Mouse (Mus musculus) hindbrain, postnatal 0 days (tissue): ENCODE data around the gene Tle6. TPM values are rescaled to one million over a fixed set of nuclear protein-coding genes. Genes with fewer than 3 reads are reported as not detected.

Experiments used
- ATAC-seq: fragments of 200-750 bp; cut with Nextera tagmentation; 2 replicates; pipeline ENCODE4 v1.8.0; 2017; ENCODE audit warnings: mild to moderate bottlenecking, moderate TSS enrichment, moderate library complexity
- DNase-seq: peaks from one replicate; pipeline ENCODE4 v3.0.0-alpha.2; 2015; ENCODE audit warnings: low spot score
- H3K27ac ChIP-seq: fragments of 300-500 bp; sonication (generic); 2 replicates; pipeline ENCODE4 v1.5.1; 2014; ENCODE audit warnings: mild to moderate bottlenecking
- H3K27me3 ChIP-seq: fragments of 300-500 bp; sonication (generic); 2 replicates; pipeline ENCODE4 v1.6.1; 2014; ENCODE audit warnings: low read length, mixed read lengths; ENCODE audit not compliant: insufficient read depth
- H3K36me3 ChIP-seq: fragments of 300-500 bp; sonication (generic); 2 replicates; pipeline ENCODE4 v1.6.1; 2014; ENCODE audit warnings: low read length, mixed read lengths; ENCODE audit not compliant: insufficient read depth
- H3K4me1 ChIP-seq: fragments of 300-500 bp; sonication (generic); 2 replicates; pipeline ENCODE4 v1.6.1; 2014; ENCODE audit warnings: antibody characterized with exemption, low read length, mixed read lengths; ENCODE audit not compliant: insufficient read depth
- H3K4me2 ChIP-seq: fragments of 300-500 bp; sonication (generic); 2 replicates; pipeline ENCODE4 v1.6.1; 2014; ENCODE audit warnings: low read depth, mild to moderate bottlenecking, low read length, moderate library complexity, mixed read lengths
- H3K4me3 ChIP-seq: fragments of 300-500 bp; sonication (generic); 2 replicates; pipeline ENCODE4 v1.5.1; 2014; ENCODE audit warnings: low read length
- H3K9ac ChIP-seq: fragments of 300-500 bp; sonication (generic); replicated peaks from 2 replicates; pipeline ENCODE4 v1.6.1; 2014; ENCODE audit warnings: mild to moderate bottlenecking, low read length, moderate library complexity, mixed read lengths
- H3K9me3 ChIP-seq: fragments of 300-500 bp; sonication (generic); 2 replicates; pipeline ENCODE4 v1.6.1; 2016; ENCODE audit warnings: low read length, mixed read lengths
- CTCF ChIP-seq: IDR thresholded peaks from 2 replicates; pipeline ENCODE4 v1.5.1; 2016; ENCODE audit warnings: antibody characterized with exemption, control low read depth, low read depth
- WGBS: fragments of 180-500 bp; shearing (Covaris S2); extraction: QIAGEN DNeasy Blood & Tissue Kit; methylation state at CpG from one replicate; pipeline ENCODE4 v1.1.7; 2014; 5-methylcytosine and 5-hydroxymethylcytosine counted together
- polyA plus RNA-seq: library from polyadenylated mRNA; unstranded; fragments of >200 nt; fragmentation: Nextera tagmentation; extraction: Ambion mirVana; gene quantifications from 2 replicates; pipeline ENCODE4 v1.2.1, GENCODE M21; 2015
- total RNA-seq: library from RNA; depleted of rRNA; stranded (reverse); fragments of >200 nt; gene quantifications from 2 replicates; pipeline ENCODE4 v1.2.3, GENCODE M21; 2014

The Tle6 gene
- total and polyA plus RNA-seq, 2 experiments from 2014 or later, result 5.4 to 6.2 TPM

GRCm38 (mm10) chr10:81636338-81636737 lies 35.5 kb upstream of the Tle6 start:
- WGBS, result 16% methylated on average over 8 of the region's 8 CpGs
- Histone ChIP-seq H3K9me3 (no peaks in the 10 kb centered on the region), H3K4me2 (no peak overlapping the region), H3K27me3 (no peaks in the 10 kb centered on the region), H3K27ac (no peak overlapping the region), H3K36me3 (no peaks in the 10 kb centered on the region), H3K9ac (no peak overlapping the region), H3K4me1 (no peaks in the 10 kb centered on the region), H3K4me3 (no peak overlapping the region)
- ATAC-seq (no peak), DNase-seq (no peak)
- TF ChIP-seq CTCF, result no peak

GRCm38 (mm10) chr10:81633253-81634099 lies 32.6 kb upstream of the Tle6 start:
- no peak for TF ChIP-seq CTCF
- 0 out of 2 replicates have a peak, but pooled peaks cover 3% of the 10 kb centered on the region for H3K27me3 ChIP-seq
- peak overlapping the region; percentile 66 for H3K27ac ChIP-seq
- H3K4me3 ChIP-seq, result peak overlapping the region; percentile 44
- DNase-seq (peak; percentile 85), ATAC-seq (peak; percentile 92)
- H3K4me1 ChIP-seq, result no peaks in the 10 kb centered on the region
- H3K4me2 ChIP-seq, result peak overlapping the region; percentile 80
- no peaks in the 10 kb centered on the region for H3K9me3 ChIP-seq
- H3K9ac ChIP-seq, result peak overlapping the region; percentile 59
- WGBS, result 4% methylated on average over 36 of the region's 37 CpGs
- no peaks in the 10 kb centered on the region for H3K36me3 ChIP-seq

GRCm38 (mm10) chr10:81628390-81628789 lies 27.5 kb upstream of the Tle6 start, which contains the start of gene Ankrd24:
TSS of gene Ankrd24 (plus strand) at chr10:81628540.
- Histone ChIP-seq H3K9me3 (no peaks in the 10 kb centered on the region), H3K27me3 (0 out of 2 replicates have a peak, but pooled peaks cover 3% of the 10 kb centered on the region), H3K9ac (peak within 1 kb of the TSS; percentile 86), H3K36me3 (peaks cover 17% of the 10 kb centered on the region), H3K4me3 (peak within 1 kb of the TSS; percentile 74), H3K27ac (peak within 1 kb of the TSS; percentile 84), H3K4me2 (peak within 1 kb of the TSS; percentile 94), H3K4me1 (peaks cover 11% of the 10 kb centered on the region)
- ATAC-seq, result no peak
- DNase-seq, result no peak
- 84% methylated on average over 16 of the region's 16 CpGs for WGBS
- no peak for TF ChIP-seq CTCF

GRCm38 (mm10) chr10:81627836-81628220 lies 27.0 kb upstream of the Tle6 start:
- DNase-seq (no peak), ATAC-seq (peak; percentile 16; the same call in 1 of the 2 replicates)
- WGBS, result 53% methylated on average over 7 of the region's 7 CpGs
- peak overlapping the region; percentile 94 for H3K4me2 ChIP-seq
- H3K27ac ChIP-seq, result peak overlapping the region; percentile 84
- peak overlapping the region; percentile 86 for H3K9ac ChIP-seq
- peaks cover 17% of the 10 kb centered on the region for H3K36me3 ChIP-seq
- H3K4me1 ChIP-seq, result peaks cover 11% of the 10 kb centered on the region
- no peak for TF ChIP-seq CTCF
- no peaks in the 10 kb centered on the region for H3K9me3 ChIP-seq
- H3K4me3 ChIP-seq, result peak overlapping the region; percentile 74
- 0 out of 2 replicates have a peak, but pooled peaks cover 3% of the 10 kb centered on the region for H3K27me3 ChIP-seq

- H3K27ac ChIP-seq, result peak within 1 kb of the TSS; percentile 84
- 5% methylated on average over 40 of the region's 40 CpGs for WGBS
- H3K4me1 ChIP-seq, result peaks cover 11% of the 10 kb centered on the region
- peak within 1 kb of the TSS; percentile 74 for H3K4me3 ChIP-seq
- ATAC-seq (peak; percentile 87), DNase-seq (peak; percentile 97)
- H3K36me3 ChIP-seq, result peaks cover 17% of the 10 kb centered on the region
- H3K9ac ChIP-seq, result peak within 1 kb of the TSS; percentile 86
- H3K27me3 ChIP-seq, result 0 out of 2 replicates have a peak, but pooled peaks cover 3% of the 10 kb centered on the region
- H3K4me2 ChIP-seq, result peak within 1 kb of the TSS; percentile 94
- H3K9me3 ChIP-seq, result no peaks in the 10 kb centered on the region
- TF ChIP-seq CTCF, result peak; percentile 5; the same call in 1 of the 2 replicates
These were observed 26.3 kb upstream of the Tle6 start, which contains the start of gene Sirt6 for GRCm38 (mm10) chr10:81626994-81627835. TSS of gene Sirt6 (minus strand) at chr10:81627797.
